Mouse (Mus musculus): ENCODE results near the gene Myo1e.

Gene Myo1e

DNA sequence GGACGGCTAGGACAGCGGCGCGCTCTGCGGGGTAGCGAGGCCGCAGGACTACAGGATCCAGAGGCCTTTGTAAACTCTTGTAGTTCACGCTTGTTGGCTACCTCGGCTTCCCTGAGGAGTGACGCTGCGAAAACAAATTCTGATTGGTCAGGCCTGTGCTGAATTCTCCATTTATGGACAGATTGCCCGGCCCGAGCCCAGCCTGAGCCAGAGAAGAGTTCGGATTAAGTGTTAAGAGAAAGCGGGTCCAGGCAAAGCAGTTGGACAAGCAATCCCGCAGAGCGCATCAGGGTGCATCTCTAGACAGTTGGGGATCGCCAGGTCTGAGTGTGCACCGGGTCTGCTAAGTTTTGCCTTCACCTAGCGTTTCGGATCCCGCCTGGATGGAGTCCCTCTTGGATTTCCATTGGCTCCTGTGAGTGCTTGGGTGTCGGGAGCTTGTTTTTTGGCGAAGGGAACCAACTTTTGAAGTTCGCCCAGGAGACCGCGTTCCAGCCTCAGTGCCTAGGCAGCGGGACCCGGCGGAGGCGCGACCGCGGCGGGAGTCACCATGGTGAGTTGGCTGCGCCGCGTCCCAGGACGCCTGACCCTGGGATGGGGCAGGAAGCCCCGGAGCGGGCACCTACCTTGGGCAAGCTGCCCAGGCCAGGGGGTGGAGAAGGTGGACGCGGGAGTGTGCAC, at the start of gene Myo1e:
Myo1e (plus strand) TSS at position 200 of the 681 bp plus-strand sequence.
- peak; percentile 89 for DNase-seq (ENCODE audit: extremely low spot score)

DNA sequence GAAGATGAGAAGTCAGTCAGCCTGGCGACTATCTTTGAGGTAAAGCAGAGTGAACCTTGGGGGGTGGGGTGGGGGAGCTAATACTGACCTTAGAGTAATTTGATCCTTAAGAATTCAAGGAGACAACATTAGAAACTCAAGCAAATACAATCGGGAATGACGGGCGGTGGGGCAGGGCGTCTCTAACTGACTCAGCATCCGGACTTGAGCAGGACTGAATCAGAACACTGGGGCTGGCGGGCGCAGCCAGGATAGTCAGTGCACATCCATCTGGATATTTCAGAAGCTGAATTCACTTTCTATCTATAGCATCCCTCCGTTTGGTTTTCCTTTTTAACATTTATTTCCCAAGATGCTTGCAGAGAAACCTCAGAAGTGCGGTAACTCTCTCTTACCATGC, 47.1 kb upstream of the Myo1e start:
- DNase-seq (ENCODE audit: extremely low spot score): no peak

DNA sequence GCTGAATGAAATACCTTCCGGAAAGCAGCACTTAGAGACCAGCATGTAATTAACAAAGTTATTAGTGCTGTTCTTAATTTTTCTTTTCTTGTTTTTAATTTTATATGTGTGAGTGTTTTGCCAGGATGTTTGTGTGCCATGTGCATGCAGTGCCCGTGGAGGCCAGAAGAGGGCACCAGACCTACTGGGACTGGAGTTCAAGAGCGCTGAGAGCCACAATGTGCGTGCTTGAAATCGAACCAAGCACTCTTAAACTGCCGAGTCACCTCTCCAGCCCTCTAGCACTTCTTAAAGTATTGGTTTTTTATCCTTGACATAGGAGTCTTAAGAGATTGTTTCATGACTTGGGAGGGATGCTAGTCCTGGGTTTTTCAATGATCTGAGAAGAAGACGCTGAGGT, 38.2 kb upstream of the Myo1e start:
- no peak for DNase-seq (ENCODE audit: extremely low spot score)

DNA sequence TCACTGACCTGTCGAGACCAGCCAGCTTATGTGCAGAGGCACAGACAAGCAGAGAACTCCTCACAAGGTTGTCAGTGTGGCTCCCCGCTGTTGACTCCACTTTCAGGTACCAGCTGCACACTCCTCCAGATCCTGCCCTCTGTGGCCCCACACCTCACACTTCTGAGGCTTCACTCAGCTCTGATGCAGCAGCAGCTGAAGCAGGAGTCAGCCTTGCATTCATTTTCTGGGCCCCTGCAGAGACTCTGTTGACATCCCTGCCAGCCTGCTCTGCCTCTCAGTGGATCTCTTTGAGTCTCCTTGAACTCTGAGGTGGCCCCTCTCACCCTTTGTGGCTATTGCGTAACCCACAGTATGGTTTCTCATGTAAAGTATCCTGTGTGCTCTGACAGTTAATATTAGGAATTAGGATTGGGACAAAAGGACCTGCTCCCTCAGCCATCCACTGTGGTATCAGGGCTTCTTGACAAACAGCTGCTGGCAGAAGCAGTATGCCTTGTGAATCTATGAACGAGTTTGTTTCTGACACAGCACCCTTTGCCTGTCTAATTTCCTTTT, 32.8 kb upstream of the Myo1e start:
- DNase-seq (ENCODE audit: extremely low spot score): no peak

DNA sequence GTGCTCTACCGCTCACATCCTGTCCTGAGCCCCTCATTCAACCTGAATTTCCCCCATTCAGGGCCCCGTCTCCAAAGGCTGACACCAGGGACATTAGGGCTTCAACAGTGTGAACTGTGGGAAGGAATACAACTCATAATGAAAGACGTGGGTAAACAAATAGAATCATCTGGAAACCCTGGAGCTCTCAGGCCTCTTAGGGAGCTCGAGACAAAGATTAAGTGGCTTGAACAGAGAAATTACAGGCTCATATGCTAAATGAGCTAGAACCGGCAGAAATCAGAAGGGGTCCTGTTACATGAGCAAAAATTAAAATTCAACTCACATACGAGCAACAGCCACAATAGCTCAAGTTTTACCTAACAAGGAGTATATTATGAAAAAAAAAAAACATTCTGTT, 32.3 kb upstream of the Myo1e start:
- DNase-seq (ENCODE audit: extremely low spot score): no peak

DNA sequence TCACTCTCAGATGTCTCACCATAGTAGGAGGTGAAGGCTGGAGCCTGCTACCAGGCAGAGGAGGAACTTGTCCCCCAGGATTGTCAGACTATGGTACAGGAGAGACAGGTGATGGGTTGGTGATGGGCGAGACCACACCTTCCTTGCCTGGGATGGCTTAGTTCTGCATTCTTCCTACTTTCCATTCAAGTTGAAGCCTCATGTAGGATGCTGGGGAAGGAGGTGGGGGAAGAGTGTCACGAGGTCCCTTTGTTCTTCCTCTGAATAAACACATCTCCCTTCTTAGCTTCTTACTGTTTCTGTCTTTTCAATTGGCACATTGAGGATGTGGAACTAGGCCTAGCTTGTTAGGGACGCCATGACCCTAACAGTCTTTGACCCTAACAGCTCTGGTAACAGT, 30.9 kb upstream of the Myo1e start:
- no peak for DNase-seq (ENCODE audit: extremely low spot score)

DNA sequence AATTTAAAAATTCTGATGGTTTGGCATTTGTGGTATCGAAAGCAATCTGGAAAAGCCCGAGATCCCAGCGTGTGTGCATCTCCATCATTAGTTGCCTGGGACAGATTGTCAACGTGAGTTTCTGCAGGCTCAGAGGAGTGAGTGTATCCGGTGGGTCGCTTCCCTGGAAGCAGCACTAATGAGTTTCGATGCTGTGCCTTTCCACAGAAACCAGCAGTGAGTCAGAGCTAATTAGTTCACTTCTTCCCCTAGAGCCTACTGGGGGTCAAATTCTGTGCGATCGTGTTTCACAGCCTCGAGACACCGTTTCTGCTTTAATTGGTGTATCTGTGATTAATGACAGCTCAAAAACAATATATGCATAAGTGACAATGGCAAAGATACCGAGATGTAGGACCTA, 25.4 kb upstream of the Myo1e start:
- no peak for DNase-seq (ENCODE audit: extremely low spot score)

DNA sequence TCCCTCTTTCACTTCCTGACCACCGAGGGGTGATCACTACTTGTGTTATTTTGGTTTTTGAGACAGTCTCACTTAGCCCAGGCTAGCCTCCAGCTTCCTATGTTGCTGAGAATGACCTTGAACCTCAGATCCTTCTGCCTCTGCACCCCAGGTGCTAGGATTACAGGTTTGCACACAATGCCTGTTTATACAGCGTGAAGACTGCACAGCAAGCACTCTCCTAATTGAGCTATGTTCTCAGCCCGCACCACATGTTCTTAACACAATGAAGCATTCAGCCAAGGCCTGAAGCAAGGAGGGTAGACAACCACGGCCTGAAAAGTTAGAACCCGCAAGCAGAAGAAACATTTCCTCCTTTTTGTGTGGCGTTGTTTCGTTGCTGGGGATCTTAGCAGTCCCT, 24.5 kb upstream of the Myo1e start:
- no peak for DNase-seq (ENCODE audit: extremely low spot score)

DNA sequence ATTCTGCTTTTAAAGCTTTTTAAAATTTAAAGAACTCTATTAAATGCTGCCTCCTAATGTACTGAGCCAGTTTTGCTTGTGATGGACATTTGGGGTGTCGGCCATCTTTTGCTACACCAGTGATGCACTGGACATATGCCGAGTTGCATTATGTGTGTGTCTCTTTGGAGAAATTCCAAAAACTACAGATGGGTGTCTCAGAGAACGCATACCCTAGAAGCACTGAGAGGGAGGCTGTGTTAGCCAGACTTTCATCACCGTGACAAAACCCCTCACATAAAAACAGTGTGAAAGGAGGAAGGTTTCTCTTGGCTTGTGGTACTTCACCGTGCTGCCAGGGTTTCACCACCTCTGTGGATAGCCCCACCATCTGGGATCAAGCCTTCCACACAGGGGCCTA, 14.8 kb upstream of the Myo1e start:
- DNase-seq (ENCODE audit: extremely low spot score): no peak

DNA sequence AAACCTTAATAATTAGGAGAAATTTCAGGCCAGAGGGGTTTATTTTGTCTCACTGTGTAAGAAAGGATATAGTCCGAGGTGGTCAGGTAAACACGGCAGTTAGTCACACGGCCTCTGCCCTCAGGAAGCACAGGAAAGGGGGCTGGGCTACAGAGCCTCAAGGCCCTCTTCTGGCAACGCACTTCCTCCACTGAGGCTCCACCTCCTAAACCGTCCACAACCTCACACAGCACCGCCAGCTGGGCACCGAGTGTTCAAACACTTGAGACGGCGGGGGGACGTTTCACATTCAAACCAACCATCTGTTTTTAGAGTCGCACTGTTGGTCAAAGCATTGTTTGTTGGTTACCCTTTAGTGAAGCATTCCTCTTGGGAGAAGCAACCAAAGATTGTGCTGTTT, 12.5 kb upstream of the Myo1e start:
- no peak for DNase-seq (ENCODE audit: extremely low spot score)

DNA sequence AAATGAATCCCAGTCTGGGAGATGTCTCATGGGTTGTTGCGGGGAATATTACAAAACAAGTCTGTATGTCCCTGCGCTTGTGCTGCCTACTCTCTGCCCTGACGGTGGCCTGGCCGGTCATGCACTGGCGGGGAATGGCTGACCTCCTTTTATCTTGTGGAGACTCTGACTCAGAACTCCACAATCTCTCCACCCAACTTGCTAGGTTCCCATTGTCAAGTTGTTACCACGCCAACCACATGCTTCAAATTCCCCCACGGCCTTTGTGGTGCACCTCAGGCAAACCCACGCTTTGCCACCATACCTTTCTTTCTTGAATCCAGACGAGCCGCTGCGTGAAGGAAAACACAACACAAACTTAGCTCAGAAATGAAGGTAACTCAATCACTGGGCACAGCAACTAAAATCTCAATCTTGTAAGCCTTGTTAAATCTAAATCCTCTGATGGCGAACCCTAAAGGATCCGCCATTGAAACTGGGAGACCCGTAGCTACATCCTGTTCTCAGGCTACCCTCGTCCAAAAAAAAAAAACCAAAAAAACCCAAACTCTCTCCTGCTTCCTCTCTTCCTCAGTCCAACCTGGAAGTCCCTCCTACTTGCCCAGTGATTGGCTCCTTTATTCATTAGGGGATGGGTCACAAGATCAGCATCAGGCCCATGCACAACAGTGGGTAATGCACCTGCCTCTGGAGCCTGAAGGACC, 10.0 kb upstream of the Myo1e start:
- no peak for DNase-seq (ENCODE audit: extremely low spot score)

DNA sequence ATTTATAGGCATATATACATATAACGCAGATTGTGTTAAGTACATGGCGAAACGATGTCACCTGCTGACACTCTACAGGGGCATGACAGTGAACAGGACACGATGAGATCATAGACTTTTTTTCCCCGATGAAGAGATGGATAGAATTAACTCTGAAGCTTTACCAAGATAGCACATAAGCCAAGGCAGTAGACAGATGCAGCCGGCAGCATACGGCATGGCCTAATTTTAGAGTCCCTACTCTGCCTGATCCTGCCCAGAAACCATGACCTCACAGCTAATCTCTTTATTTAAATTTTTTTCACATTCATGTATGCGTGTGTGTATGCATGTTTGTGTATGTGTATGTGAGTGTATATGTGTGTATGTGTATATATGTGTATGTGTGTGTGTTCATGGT, 9.2 kb upstream of the Myo1e start:
- no peak for DNase-seq (ENCODE audit: extremely low spot score)

DNA sequence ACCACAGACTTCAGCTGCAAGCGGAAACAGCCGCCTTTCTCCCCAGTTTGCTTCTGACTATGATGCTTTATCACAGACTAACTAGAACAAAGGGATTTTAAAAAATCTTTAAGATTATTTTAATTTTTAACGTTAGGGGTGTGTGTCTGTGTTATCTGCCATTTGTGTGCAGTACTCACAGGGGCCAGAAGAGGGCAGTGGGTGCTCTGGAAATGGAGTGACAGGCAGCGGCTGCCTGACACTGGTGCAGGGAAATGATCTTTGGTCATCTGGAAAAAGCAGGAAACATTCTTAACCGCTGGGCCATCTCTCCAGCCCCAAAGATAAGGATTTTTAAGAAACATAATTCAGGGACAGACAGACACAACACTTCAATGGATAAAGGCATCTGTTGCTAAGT, 4.4 kb upstream of the Myo1e start:
- DNase-seq (ENCODE audit: extremely low spot score): peak; percentile 52

DNA sequence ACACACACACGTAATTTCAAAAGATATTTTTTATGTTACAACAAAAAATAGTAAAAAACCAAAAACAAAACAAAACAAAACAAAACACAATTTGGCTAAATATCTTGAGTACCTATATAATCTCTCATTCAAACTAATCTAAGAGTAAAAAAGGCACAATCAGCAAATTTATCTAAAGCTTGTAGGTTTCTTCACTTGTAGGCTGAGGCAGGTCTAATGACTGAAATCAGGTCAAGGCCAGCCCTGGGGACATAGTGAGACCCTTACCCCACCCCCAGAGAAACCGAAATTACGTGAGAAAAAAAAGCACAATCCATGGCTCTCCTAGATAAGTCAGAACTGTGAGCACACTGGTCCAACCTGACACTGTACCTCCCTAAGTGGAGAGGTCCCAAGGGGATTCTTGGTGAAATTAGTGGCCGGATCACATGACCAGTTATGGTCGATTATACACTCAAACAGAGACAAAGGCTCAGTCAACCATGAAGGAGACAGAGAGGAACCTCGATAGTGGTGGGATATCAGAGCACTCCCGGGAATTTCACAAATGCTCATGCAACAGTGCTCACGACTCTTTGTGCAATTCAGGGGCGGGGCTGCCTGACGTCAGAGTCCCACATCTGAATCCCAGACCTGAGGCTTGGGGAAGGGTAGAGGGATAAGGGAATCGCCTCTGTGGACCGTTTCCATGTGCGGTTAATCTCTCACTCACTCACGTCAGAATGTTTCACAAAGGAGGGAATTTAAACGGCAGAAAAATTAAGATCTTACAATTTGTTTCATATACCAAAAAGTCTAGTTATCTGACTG, 3.7 kb upstream of the Myo1e start:
- DNase-seq (ENCODE audit: extremely low spot score): no peak

DNA sequence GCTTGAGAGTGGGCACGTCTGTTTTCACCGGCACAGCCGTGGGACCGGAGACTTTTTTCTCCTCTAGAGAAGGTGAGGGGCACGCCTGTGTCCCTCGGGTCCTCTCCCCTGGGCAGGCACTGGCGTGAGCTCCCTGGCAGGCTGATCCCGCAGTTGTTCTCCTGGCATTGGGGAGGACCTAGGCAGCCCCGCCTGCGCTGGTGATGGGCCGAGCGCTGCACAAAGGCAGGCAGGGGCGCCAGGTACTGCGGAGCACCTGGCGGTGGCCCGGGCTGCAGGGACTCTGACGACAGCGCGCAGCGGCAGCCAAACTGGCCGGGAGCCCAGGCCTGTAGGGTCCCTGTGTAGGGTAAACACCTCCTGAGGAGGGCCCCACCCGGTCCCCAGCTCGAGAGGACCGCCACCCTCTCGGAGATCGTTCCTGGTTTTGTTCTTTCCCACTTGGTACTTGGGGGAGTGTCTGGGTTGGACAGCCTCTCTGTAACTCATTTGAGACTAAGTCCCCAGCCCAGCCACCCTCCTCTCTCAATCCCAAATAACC, 901 bp downstream of the Myo1e start:
- peak; percentile 47 for DNase-seq (ENCODE audit: extremely low spot score)

DNA sequence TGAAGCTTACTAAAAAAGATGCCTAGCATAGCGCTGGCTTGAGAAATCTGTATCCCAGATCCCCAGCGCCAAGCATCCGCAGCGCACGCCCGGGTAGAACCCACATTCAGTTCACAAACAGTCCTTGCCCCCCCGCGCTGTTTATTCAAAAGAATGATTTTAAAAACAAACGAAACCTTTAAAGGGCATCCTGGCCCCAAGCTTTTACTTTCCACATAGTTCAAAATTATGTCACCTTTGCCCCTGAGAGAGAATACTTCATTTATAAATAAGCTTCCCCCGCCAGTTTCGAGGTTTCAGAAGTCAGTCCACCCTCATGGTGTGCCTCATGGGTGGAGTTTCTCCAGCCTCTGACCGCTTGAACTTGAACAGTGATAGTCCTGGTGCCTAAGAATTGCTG, 1.6 kb downstream of the Myo1e start:
- DNase-seq (ENCODE audit: extremely low spot score): no peak

DNA sequence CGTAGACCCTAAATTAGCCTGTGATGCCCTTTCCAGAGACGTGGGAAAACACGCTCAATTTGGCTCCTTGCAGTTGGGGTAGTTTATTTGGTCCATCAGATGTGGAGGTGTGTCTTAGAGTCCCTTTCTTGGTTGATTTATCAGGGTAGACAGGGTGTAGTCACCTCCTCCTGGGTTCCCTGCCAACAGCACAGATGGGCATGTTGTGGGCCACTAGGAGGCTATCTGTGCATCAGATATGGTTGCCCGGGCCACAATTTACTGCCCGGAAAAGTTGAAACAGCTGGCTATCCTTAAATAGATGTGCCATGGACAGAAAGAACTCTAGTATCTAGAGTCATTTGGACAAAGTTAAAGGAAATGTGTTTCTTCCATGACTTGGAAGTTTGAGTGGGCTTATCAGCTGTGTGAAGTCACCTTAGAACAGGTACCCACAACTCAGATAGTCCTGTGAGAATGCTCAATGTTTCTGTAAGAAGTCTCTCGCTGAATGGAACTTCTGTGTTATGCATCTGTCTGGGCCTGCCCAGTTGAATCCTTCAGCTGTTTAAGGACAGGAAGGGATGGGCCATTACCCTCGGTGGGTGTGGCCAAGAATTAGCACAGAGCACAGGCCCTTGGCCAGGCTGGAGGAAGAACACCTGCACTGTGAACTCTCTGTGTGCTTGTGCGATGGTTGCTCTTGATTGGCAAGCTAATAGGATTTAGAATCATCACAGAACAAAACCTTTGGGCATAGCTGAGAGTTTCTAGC, 2.3 kb downstream of the Myo1e start:
- no peak for DNase-seq (ENCODE audit: extremely low spot score)

DNA sequence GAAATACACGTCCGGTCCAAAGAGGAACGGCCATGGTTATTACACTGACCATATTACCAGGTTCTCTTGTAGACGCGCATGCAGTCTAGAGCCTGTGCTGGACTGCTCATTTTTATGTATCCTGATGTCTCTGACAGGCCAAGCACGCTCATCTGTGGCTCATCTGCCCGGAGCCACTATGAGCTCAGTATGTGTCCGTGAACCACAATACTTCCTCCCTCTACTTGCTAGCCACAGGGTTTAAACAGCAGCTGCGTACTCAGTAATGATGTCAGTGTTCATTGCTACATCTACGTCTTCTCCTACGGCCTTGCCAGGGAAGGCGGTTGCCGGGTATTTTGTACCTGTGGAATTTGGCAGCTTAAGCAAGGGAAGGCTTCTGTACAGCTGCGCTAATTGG, 4.5 kb downstream of the Myo1e start:
- no peak for DNase-seq (ENCODE audit: extremely low spot score)

DNA sequence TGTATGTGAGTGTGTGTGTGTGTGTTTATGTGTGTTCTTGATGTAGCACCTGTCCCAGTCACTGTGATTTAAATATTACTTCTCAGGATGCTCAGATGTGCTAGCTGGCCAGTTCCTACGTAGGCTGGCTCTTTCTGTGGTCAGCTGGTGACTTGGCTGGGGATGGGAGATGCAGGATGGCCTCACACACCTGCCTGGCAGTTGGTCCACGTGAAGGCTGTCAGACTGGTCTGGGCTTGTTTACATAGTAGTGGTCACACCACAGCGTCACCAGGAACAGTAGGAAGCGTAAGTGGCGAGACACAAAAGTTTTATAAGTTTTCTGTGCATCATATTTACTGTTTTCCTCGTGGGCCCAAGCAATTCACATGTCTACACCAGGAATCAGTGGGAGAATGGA, 9.4 kb downstream of the Myo1e start:
- no peak for DNase-seq (ENCODE audit: extremely low spot score)

DNA sequence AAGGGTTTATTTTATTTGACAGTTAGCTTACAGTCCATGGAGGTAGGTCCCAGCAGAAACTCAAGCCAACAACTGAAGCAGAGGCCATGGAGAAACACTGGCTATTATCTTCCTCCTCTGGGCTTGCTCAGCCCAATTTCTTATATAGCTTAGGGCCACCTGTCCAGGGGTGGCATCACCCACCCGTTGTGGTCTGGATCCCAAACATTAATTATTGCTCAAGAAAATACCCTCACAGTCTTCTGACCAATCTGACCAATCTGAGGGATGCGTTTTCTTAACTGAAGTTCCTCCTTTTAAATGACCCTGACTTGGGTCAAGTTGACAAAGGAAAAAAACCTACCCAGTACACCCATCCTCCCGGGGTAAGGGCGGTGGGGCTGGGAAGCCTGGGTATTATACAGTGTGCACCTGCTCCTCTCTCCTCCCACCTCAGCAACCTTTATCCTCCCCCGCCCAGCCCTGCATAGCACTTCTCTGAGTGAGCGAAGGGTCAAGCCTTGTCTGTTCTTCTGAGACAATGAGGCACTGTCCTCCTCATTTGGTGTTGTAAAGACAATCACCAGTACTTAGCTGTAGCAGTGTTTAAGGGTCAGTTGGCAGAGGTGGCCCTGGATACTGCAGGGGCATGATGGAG, 12.3 kb downstream of the Myo1e start:
- DNase-seq (ENCODE audit: extremely low spot score): no peak
